Mouse (Mus musculus) bone marrow, adult 2 months (tissue): Measurements from ENCODE around the gene Ssu72. TPM values are rescaled to one million over a fixed set of nuclear protein-coding genes. Genes with fewer than 3 reads are reported as not detected.
"Not testable (repeated sequence)": the region's sequence is repeated elsewhere in the genome, so short reads cannot be mapped to it uniquely, and the experiment has no call there.

Source experiments
- H3K27ac ChIP-seq: fragments of 200-500 bp; 2 replicates; pipeline ENCODE4 v1.5.1; 2012; ENCODE audit warnings: low read depth, mild to moderate bottlenecking, control low read depth, inconsistent platforms, low read length; ENCODE audit not compliant: control insufficient read depth, poor library complexity, insufficient read depth
- H3K4me1 ChIP-seq: fragments of 200-500 bp; 2 replicates; pipeline ENCODE4 v1.6.1; 2011; ENCODE audit warnings: low read length; ENCODE audit not compliant: control insufficient read depth, insufficient read depth
- H3K4me3 ChIP-seq: fragments of 200-500 bp; replicated peaks from 2 replicates; pipeline ENCODE3; 2011; ENCODE audit warnings: mild to moderate bottlenecking, low read depth, low read length, control low read depth; ENCODE audit not compliant: control insufficient read depth
- CTCF ChIP-seq: fragments of 200-500 bp; IDR thresholded peaks from 2 replicates; pipeline ENCODE4 v1.5.1; 2011; ENCODE audit warnings: low read length, control low read depth; ENCODE audit not compliant: control insufficient read depth, insufficient read depth
- POLR2A ChIP-seq: fragments of 200-500 bp; IDR thresholded peaks from 2 replicates; pipeline ENCODE4 v1.6.1; 2011; ENCODE audit warnings: low read depth, mild to moderate bottlenecking, control low read depth, low read length, borderline replicate concordance; ENCODE audit not compliant: control insufficient read depth
- WGBS: fragments of 180-500 bp; shearing (Covaris S2); methylation state at CpG from one replicate; pipeline ENCODE4 v1.1.7; 2018; 5-methylcytosine and 5-hydroxymethylcytosine counted together
- polyA plus RNA-seq: library from polyadenylated mRNA; stranded (reverse); fragments of >200 nt; gene quantifications from 2 replicates; pipeline ENCODE4 v1.2.4, GENCODE M21; 2011; ENCODE audit warnings: low replicate concordance; ENCODE audit not compliant: missing spikeins, insufficient read depth, insufficient read length

Gene Ssu72
- polyA plus RNA-seq, 1 experiment, result 53.2 TPM

DNA sequence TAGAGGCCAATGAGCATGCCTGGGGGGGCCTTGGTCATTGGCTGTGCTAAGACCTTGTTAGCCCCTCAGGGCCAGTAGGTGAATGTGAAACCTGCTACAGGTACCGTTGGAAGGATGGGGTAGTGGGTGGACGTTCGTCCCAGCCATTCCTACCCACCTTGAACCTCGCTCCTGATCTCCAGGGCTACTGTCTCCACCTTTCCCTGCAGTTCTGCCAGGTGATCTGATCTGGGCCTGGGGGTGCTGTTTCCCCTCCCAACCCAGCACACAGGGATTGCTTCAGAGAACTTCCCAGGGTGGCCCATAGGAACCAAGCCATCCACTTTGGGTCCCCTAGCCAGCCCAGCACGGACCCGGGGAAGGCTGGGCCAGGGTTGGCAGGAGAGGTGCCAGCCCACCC, 34.6 kb downstream of the Ssu72 start:
- 87% methylated on average over 6 of the region's 6 CpGs for WGBS
- TF ChIP-seq CTCF, result no peak
- no peak for TF ChIP-seq POLR2A
- H3K4me3 ChIP-seq, result no peak overlapping the region
- H3K4me1 ChIP-seq, result peaks cover 4% of the 10 kb centered on the region; the same call in 1 of the 2 replicates
- no peak overlapping the region for H3K27ac ChIP-seq

GRCm38 (mm10) chr4:155739741-155740636, 35.4 kb downstream of the Ssu72 start:
- Histone ChIP-seq H3K4me3 (no peak overlapping the region), H3K4me1 (peaks cover 4% of the 10 kb centered on the region; the same call in 1 of the 2 replicates), H3K27ac (no peak overlapping the region)
- TF ChIP-seq POLR2A (no peak), CTCF (no peak)
- 90% methylated on average over 37 of the region's 37 CpGs for WGBS

DNA sequence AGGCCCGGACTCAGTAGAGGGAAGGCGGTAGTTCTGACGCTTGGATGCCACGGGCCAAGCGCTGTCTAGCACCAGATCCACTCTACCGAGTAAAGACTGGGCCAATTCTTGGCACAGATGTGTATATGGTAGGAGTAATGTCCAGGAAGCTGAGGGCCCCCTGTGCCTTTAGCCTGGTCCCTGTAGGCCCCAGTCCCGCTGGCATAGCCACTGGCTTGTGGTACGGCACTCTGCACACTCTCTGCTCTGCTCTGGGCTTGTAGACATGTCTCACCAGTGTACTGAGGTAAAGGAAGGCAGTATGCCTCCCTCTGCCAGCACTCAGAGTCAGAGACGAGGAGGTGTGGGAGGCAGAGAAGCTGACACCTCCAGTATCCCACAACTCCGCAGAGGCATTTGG, 36.1 kb downstream of the Ssu72 start:
- WGBS, result 88% methylated on average over 10 of the region's 10 CpGs
- not testable (repeated sequence) for H3K4me1 ChIP-seq, H3K27ac ChIP-seq

GRCm38 (mm10) chr4:155742684-155743083, 38.1 kb downstream of the Ssu72 start:
- 83% methylated on average over 5 of the region's 5 CpGs for WGBS
- Histone ChIP-seq H3K4me3 (no peak overlapping the region), H3K4me1 (no peaks in the 10 kb centered on the region), H3K27ac (no peak overlapping the region)
- TF ChIP-seq CTCF (no peak), POLR2A (no peak)

More for the DNA sequence above, 36.1 kb downstream of the Ssu72 start:
- not testable (repeated sequence) for H3K4me3 ChIP-seq

DNA sequence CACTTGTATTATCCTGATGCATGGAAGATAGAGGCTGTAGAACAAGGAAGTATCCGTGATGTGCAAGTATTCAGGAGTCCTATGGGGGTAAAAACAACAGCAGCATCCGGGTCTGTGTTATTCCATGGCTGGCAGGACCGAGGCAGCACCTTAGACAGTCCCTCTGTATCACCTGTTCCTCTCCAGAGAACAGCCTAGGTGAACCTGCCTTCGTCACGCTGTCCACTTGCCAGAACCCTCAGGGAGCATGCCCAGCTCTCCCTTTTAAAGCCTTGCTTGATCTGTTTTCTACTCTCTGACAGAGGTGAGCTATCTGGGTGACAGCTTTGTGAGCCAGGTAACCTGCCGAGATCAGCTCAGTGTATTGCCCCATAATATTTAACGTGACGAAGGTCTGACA, 39.9 kb downstream of the Ssu72 start:
- Histone ChIP-seq H3K27ac (no peak overlapping the region), H3K4me3 (no peak overlapping the region), H3K4me1 (no peaks in the 10 kb centered on the region)
- TF ChIP-seq CTCF, result no peak
- no peak for TF ChIP-seq POLR2A
- WGBS, result 87% methylated on average over 8 of the region's 8 CpGs

DNA sequence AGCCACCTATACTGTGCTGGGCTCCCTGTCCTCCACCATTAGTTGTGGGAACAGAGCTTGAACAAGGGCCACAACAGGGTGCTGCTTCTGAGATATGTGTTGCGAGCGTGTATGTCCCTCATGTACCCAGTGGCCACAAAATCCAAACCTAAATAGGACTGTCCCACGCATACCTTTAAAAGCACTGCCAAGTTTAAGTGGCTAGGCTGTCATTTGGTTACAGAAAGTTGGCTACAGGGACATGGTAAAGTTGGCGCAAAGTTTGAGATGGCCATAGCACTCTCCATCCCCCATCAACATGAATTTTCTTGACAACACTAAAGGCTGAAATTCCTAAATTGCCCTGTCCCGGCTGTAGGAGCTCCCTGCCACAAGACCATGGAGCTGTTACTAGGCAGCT, 40.5 kb downstream of the Ssu72 start:
- no peak for TF ChIP-seq CTCF
- no peak for TF ChIP-seq POLR2A
- no peak overlapping the region for H3K4me3 ChIP-seq
- H3K27ac ChIP-seq, result no peak overlapping the region
- no peaks in the 10 kb centered on the region for H3K4me1 ChIP-seq
- WGBS, result 88% methylated on average over 5 of the region's 5 CpGs

- H3K27ac ChIP-seq, result no peak overlapping the region
- no peaks in the 10 kb centered on the region for H3K4me1 ChIP-seq
- TF ChIP-seq CTCF (no peak), POLR2A (no peak)
- no peak overlapping the region for H3K4me3 ChIP-seq
- 79% methylated on average over 8 of the region's 8 CpGs for WGBS
These were observed 41.5 kb downstream of the Ssu72 start for GRCm38 (mm10) chr4:155746036-155746548.

DNA sequence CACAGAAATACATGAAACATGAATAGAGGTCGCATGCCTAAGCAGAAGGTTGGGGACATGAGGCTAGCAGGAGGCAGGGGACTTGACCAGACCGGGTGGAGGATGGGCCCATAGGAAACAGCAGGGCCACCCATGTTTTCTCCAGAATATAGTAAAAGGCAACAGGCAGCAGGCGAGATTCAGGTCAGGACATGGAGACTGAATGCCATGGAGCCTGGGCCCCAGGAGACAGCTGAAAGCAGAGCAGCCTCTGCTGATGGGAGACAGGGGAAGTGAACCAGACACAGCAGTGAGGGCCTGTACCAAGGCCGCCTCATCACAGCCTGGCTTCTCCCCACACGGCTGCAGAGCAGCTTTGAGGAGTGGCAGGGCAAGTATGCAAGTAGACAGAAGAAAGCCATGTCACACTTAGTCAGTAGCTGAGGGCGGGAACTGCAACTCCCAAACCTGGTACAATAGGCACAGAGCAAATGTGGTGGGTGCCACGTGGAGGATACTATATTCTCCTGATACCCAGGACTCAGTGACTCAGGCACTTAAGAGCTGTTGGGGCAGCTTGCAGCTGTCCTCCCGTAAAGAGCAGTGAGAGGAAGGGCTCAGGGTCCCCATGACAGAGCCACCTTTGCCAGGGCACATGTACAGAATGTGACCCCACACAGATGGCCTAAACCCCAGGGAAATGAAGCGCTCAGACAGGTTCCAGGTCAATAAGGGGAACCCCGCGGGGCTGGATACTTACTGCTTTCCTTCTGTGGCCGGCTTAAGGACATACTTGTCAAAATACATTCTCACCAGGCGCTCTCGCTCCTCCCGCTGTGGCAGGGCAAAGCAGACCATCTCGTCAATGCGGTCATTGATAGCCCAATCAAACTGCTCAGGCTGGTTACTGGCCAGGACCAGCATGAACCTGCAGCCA, 42.2 kb downstream of the Ssu72 start:
- H3K4me3 ChIP-seq, result no peak overlapping the region
- no peak for TF ChIP-seq CTCF
- TF ChIP-seq POLR2A, result no peak
- H3K27ac ChIP-seq, result no peak overlapping the region
- no peaks in the 10 kb centered on the region for H3K4me1 ChIP-seq
- WGBS, result 87% methylated on average over 17 of the region's 17 CpGs
